Mouse (Mus musculus) lung, postnatal 10 days (tissue): ENCODE measurements around the gene Pik3cg.
A peak's percentile ranks its signal among the peaks of the same experiment; 100 is the strongest.

Source experiments
- DNase-seq: peaks from one replicate; pipeline ENCODE4 v3.0.0; 2021

Gene Pik3cg

GRCm38 (mm10) chr12:32141766-32142165, 66.7 kb downstream of the Pik3cg start:
- no peak for DNase-seq

GRCm38 (mm10) chr12:32138831-32139230, 69.6 kb downstream of the Pik3cg start:
- DNase-seq = peak; percentile 67

GRCm38 (mm10) chr12:32138362-32138761, 70.1 kb downstream of the Pik3cg start:
- no peak for DNase-seq

- DNase-seq = no peak
Measured at GRCm38 (mm10) chr12:32137542-32137941, 70.9 kb downstream of the Pik3cg start.

GRCm38 (mm10) chr12:32127599-32128507, 80.6 kb downstream of the Pik3cg start:
- no peak for DNase-seq

- no peak for DNase-seq
Measured at GRCm38 (mm10) chr12:32127158-32127557, 81.3 kb downstream of the Pik3cg start.

GRCm38 (mm10) chr12:32124456-32124855, 84.0 kb downstream of the Pik3cg start:
- no peak for DNase-seq

GRCm38 (mm10) chr12:32124030-32124429, 84.4 kb downstream of the Pik3cg start:
- no peak for DNase-seq

GRCm38 (mm10) chr12:32123559-32123958, 84.9 kb downstream of the Pik3cg start:
- no peak for DNase-seq
